Mouse (Mus musculus) liver, embryonic 15.5 days (tissue): ENCODE data around the gene Slc43a1. TPM values are rescaled to one million over a fixed set of nuclear protein-coding genes. Genes with fewer than 3 reads are reported as not detected.

Source experiments
- ATAC-seq: fragments of 200-750 bp; cut with Nextera tagmentation; 2 replicates; pipeline ENCODE4 v1.8.0; 2017; ENCODE audit warnings: moderate number of reproducible peaks, mild to moderate bottlenecking, moderate library complexity; ENCODE audit not compliant: insufficient read depth
- H3K27ac ChIP-seq: fragments of 300-500 bp; sonication (generic); replicated peaks from 2 replicates; pipeline ENCODE4 v1.5.1; 2015; ENCODE audit warnings: mild to moderate bottlenecking, inconsistent platforms
- H3K27me3 ChIP-seq: fragments of 300-500 bp; sonication (generic); 2 replicates; pipeline ENCODE4 v1.6.1; 2015; ENCODE audit warnings: mild to moderate bottlenecking, inconsistent platforms
- H3K36me3 ChIP-seq: fragments of 300-500 bp; sonication (generic); replicated peaks from 2 replicates; pipeline ENCODE4 v1.6.1; 2015; ENCODE audit warnings: moderate library complexity, mild to moderate bottlenecking, inconsistent platforms
- H3K4me1 ChIP-seq: fragments of 300-500 bp; sonication (generic); replicated peaks from 2 replicates; pipeline ENCODE4 v1.6.1; 2015; ENCODE audit warnings: inconsistent platforms
- H3K4me2 ChIP-seq: fragments of 300-500 bp; sonication (generic); 2 replicates; pipeline ENCODE4 v1.6.1; 2015; ENCODE audit warnings: moderate library complexity, mild to moderate bottlenecking, inconsistent platforms
- H3K4me3 ChIP-seq: fragments of 300-500 bp; sonication (generic); replicated peaks from 2 replicates; pipeline ENCODE4 v1.5.1; 2015; ENCODE audit warnings: mild to moderate bottlenecking, inconsistent platforms
- H3K9ac ChIP-seq: fragments of 300-500 bp; sonication (generic); 2 replicates; pipeline ENCODE4 v1.6.1; 2015; ENCODE audit warnings: moderate library complexity, mild to moderate bottlenecking, inconsistent platforms
- H3K9me3 ChIP-seq: fragments of 300-500 bp; sonication (generic); replicated peaks from 2 replicates; pipeline ENCODE4 v1.6.1; 2016; ENCODE audit warnings: inconsistent platforms
- WGBS: fragments of 180-500 bp; shearing (Covaris S2); methylation state at CpG from one replicate; pipeline ENCODE4 v1.1.7; 2015; ENCODE audit warnings: mixed read lengths; ENCODE audit not compliant: insufficient replicate concordance; 5-methylcytosine and 5-hydroxymethylcytosine counted together
- polyA plus RNA-seq: library from polyadenylated mRNA; unstranded; fragments of >200 nt; fragmentation: Nextera tagmentation; extraction: Ambion mirVana; gene quantifications from 2 replicates; pipeline ENCODE4 v1.2.1, GENCODE M21; 2015

Slc43a1 gene
- polyA plus RNA-seq, 1 experiment from 2014 or later, result 190 TPM

DNA sequence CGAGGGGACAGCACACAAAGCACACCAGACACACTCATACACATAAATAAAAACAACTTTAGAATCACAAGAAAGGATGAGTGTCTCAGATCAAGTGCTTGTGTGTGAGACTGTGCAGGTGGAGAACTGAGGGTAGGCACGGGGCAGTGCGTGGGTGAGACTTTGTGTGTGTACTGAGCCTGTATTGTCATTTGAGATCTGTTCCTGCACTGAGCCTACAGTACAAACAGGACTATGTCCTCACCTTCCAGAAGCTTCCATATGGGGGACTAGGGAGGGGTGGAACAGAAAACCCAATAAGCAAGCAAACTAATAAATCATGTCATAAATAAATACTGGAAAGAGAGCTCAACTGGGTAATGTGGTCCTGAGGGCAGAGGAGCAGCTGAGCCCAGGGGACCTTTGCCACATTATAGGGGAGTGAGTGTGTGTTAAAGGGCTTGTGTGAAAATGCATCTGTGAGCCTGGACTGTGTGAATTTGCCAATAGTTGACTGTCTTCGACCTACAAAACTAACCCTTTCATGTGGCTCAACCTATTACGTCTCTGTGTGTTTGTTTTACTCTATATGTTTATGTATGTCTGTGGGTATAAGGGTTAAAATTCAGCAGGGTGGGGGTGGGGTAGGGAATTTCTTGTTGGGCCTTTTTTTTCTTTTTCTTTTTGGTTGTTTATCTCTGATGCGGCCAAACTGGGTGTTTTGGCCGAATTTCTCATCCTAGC, 11.9 kb downstream of the Slc43a1 start:
- H3K36me3 ChIP-seq, result peaks cover 100% of the 10 kb centered on the region
- 72% methylated on average over 7 of the region's 7 CpGs for WGBS
- H3K9me3 ChIP-seq, result no peaks in the 10 kb centered on the region
- peak; percentile 68 for ATAC-seq
- no peak overlapping the region for H3K9ac ChIP-seq
- H3K4me1 ChIP-seq, result peaks cover 84% of the 10 kb centered on the region
- no peaks in the 10 kb centered on the region for H3K27me3 ChIP-seq
- no peak overlapping the region for H3K4me3 ChIP-seq
- H3K4me2 ChIP-seq, result peak overlapping the region; percentile 31; the same call in 1 of the 2 replicates
- H3K27ac ChIP-seq, result peak overlapping the region; percentile 77

GRCm38 (mm10) chr2:84851130-84852040, 12.7 kb downstream of the Slc43a1 start:
- peaks cover 81% of the 10 kb centered on the region for H3K4me1 ChIP-seq
- no peaks in the 10 kb centered on the region for H3K27me3 ChIP-seq
- peaks cover 100% of the 10 kb centered on the region for H3K36me3 ChIP-seq
- no peak overlapping the region for H3K9ac ChIP-seq
- H3K27ac ChIP-seq, result peak overlapping the region; percentile 77
- peak; percentile 78 for ATAC-seq
- H3K4me2 ChIP-seq, result peak overlapping the region; percentile 31; the same call in 1 of the 2 replicates
- H3K4me3 ChIP-seq, result no peak overlapping the region
- no peaks in the 10 kb centered on the region for H3K9me3 ChIP-seq
- WGBS, result 70% methylated on average over 23 of the region's 23 CpGs

GRCm38 (mm10) chr2:84855732-84856131, 17.1 kb downstream of the Slc43a1 start:
- H3K4me3 ChIP-seq, result no peak overlapping the region
- no peak overlapping the region for H3K27ac ChIP-seq
- 77% methylated on average over 2 of the region's 2 CpGs for WGBS
- peaks cover 100% of the 10 kb centered on the region for H3K36me3 ChIP-seq
- no peak overlapping the region for H3K4me2 ChIP-seq
- no peak overlapping the region for H3K9ac ChIP-seq
- H3K27me3 ChIP-seq, result no peaks in the 10 kb centered on the region
- H3K9me3 ChIP-seq, result no peaks in the 10 kb centered on the region
- no peak for ATAC-seq
- H3K4me1 ChIP-seq, result peaks cover 45% of the 10 kb centered on the region

DNA sequence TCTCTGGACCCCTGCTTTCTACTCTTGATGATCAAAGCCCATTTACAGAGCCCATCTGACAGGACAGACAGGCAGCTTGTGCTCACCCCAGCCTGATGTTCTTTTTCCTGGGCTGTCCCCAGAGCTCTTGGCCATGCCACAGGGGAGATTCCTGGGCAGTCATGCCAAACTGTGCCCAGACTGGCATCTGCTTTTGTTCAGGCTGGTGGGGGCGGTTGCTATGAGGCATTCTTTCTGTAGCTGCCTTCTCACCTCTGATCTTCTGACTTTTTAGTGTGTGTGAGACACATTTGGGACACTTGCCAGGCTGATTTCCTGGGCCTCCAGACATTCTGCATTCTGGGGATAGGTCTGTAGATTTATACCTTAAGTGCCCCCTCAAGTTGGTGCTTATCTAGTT, 19.9 kb downstream of the Slc43a1 start:
- Histone ChIP-seq H3K4me2 (no peak overlapping the region), H3K27ac (no peak overlapping the region), H3K4me1 (peaks cover 22% of the 10 kb centered on the region), H3K9me3 (no peaks in the 10 kb centered on the region), H3K36me3 (peaks cover 100% of the 10 kb centered on the region), H3K9ac (no peak overlapping the region), H3K27me3 (no peaks in the 10 kb centered on the region), H3K4me3 (no peak overlapping the region)
- no peak for ATAC-seq
- WGBS, result 93% methylated on average over 1 of the region's 1 CpGs

GRCm38 (mm10) chr2:84859991-84860780, 21.5 kb downstream of the Slc43a1 start:
- 89% methylated on average over 7 of the region's 7 CpGs for WGBS
- H3K27ac ChIP-seq, result no peak overlapping the region

GRCm38 (mm10) chr2:84861430-84861829, 22.8 kb downstream of the Slc43a1 start:
- H3K4me2 ChIP-seq, result no peak overlapping the region
- H3K9ac ChIP-seq, result no peak overlapping the region
- peaks cover 78% of the 10 kb centered on the region for H3K36me3 ChIP-seq
- no peak overlapping the region for H3K27ac ChIP-seq
- no peaks in the 10 kb centered on the region for H3K9me3 ChIP-seq
- 50% methylated on average over 3 of the region's 3 CpGs for WGBS
- H3K4me1 ChIP-seq, result peaks cover 19% of the 10 kb centered on the region
- ATAC-seq, result no peak
- no peak overlapping the region for H3K4me3 ChIP-seq
- peaks cover 18% of the 10 kb centered on the region for H3K27me3 ChIP-seq

More at GRCm38 (mm10) chr2:84859991-84860780, 21.5 kb downstream of the Slc43a1 start:
- Histone ChIP-seq H3K9me3 (no peaks in the 10 kb centered on the region), H3K4me1 (peaks cover 14% of the 10 kb centered on the region), H3K36me3 (peaks cover 91% of the 10 kb centered on the region), H3K4me3 (no peak overlapping the region), H3K9ac (no peak overlapping the region), H3K27me3 (peaks cover 6% of the 10 kb centered on the region), H3K4me2 (no peak overlapping the region)
- ATAC-seq, result no peak

DNA sequence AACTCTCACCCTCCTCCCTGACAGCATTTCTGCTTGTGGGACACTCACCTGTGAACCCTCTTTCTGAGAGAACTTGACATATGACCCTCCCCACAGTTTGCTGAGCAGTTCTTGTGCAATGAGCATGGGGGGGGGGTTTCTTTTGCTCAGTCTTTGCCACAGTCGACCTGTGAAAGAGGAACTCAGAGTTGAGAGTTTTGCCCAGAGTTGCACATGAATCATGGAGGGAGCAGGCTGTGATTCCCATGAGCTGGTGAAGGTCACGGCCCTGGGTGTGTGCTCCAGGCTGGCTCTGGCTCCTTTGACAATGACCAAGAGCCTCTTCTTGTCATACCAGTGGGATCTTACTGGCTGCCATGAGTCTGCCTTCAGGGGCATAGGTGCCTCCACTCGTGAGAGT, 23.6 kb downstream of the Slc43a1 start:
- no peak overlapping the region for H3K27ac ChIP-seq
- peaks cover 70% of the 10 kb centered on the region for H3K36me3 ChIP-seq
- ATAC-seq, result no peak
- H3K27me3 ChIP-seq, result peaks cover 26% of the 10 kb centered on the region
- no peaks in the 10 kb centered on the region for H3K9me3 ChIP-seq
- peaks cover 22% of the 10 kb centered on the region for H3K4me1 ChIP-seq
- H3K4me3 ChIP-seq, result no peak overlapping the region
- 61% methylated on average over 3 of the region's 3 CpGs for WGBS
- no peak overlapping the region for H3K4me2 ChIP-seq
- no peak overlapping the region for H3K9ac ChIP-seq

DNA sequence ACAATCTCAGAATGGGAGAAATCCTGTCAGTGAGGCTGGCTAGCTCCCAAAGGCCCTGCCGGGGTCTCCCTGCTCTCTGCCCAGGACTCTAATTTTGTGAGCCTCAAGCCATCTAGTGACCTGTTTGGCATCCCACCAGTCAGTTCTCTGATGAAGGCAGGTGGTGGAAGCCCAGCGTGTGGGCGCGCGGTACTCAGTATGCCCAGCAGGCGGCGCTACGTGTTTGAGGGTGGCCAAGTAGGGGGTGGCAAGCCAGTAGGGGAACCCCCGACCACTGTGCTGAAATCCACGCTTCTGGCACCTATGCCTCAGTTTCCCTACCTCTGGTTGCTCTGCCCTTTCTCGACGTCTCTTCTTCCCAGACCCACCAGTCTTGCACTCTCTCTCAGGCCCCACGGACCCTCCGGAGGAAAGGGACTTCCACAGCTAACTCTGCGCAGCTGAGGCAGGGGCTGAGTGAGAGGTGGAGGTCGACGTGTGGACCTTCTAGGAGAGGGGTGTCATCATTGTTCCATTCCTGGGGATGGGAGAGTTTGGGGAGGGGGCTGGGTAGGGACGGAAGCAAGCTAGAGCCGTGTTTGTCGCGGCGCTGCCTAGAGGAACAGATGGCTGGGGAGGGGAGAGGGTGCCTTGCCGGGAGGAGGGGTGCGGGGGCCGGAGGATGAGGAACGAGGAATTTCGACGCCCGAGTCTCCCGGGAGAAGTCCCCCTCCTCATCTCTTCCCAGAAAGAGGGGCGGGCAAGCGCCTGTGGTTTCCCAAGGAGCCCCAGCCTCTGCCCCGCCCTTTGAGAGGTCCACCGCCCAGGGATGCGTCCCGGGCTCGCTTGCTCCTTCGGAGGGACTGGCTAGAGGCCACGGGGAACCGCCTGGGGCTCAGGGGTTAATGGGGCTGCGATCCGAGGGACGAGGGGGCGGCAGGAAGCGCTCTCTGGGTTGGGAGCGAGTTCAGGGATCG, 27.2 kb downstream of the Slc43a1 start:
- 0 out of 2 replicates have a peak overlapping the region, but pooled peaks have one; percentile 7 for H3K9ac ChIP-seq

GRCm38 (mm10) chr2:84868521-84868943, 29.9 kb downstream of the Slc43a1 start:
- H3K27me3 ChIP-seq, result peaks cover 89% of the 10 kb centered on the region
- ATAC-seq, result peak; percentile 35; the same call in 1 of the 2 replicates

More for the DNA sequence above, 27.2 kb downstream of the Slc43a1 start:
- 2% methylated on average over 47 of the region's 47 CpGs for WGBS
- no peak; the same call in 1 of the 2 replicates for ATAC-seq
- Histone ChIP-seq H3K27ac (no peak overlapping the region), H3K4me1 (peaks cover 28% of the 10 kb centered on the region), H3K9me3 (no peaks in the 10 kb centered on the region), H3K36me3 (peaks cover 34% of the 10 kb centered on the region), H3K4me3 (peak overlapping the region; percentile 12; the same call in 1 of the 2 replicates), H3K27me3 (peaks cover 63% of the 10 kb centered on the region), H3K4me2 (peak overlapping the region; percentile 32)

DNA sequence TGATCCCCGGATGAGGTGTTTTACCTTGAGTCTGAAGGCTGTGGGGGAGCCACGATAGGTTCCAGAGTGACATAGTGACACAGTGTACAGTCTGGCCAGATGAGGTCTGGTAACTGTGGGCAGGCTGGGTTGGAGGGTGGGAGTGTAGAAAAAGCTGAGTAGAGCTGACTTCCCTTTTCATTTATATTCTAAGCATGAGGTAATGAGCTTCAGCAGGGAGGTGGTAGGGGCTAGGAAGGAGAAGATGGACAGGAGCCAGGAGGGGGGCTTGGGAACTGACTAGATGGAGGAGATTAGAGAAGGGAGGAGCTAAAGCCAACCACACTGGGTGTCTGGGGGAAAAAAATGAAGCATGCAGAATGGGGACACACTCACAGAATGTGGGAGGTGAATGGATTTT, 30.3 kb downstream of the Slc43a1 start:
- Histone ChIP-seq H3K4me3 (no peak overlapping the region), H3K27ac (no peak overlapping the region), H3K9ac (no peak overlapping the region), H3K4me1 (peaks cover 37% of the 10 kb centered on the region), H3K36me3 (peaks cover 3% of the 10 kb centered on the region), H3K4me2 (no peak overlapping the region), H3K27me3 (peaks cover 94% of the 10 kb centered on the region), H3K9me3 (no peaks in the 10 kb centered on the region)
- no peak for ATAC-seq
- WGBS, result 31% methylated on average over 2 of the region's 2 CpGs

More at GRCm38 (mm10) chr2:84868521-84868943, 29.9 kb downstream of the Slc43a1 start:
- 3% methylated on average over 5 of the region's 5 CpGs for WGBS
- H3K9ac ChIP-seq, result no peak overlapping the region
- no peaks in the 10 kb centered on the region for H3K9me3 ChIP-seq
- H3K36me3 ChIP-seq, result peaks cover 7% of the 10 kb centered on the region
- H3K27ac ChIP-seq, result no peak overlapping the region
- no peak overlapping the region for H3K4me3 ChIP-seq
- H3K4me2 ChIP-seq, result no peak overlapping the region
- peaks cover 37% of the 10 kb centered on the region for H3K4me1 ChIP-seq
